Mouse (Mus musculus) megakaryocyte progenitor cell, adult 5-6 weeks (primary cell): ENCODE results near the gene Nemf. TPM values are rescaled to one million over a fixed set of nuclear protein-coding genes. Genes with fewer than 3 reads are reported as not detected.

ENCODE experiments used
- ATAC-seq: replicated peaks from 2 replicates; pipeline ENCODE4 v1.8.0; 2016; ENCODE audit warnings: mild to moderate bottlenecking, moderate TSS enrichment, inconsistent platforms; ENCODE audit not compliant: poor library complexity
- total RNA-seq, 2 experiments: library from RNA; stranded (forward) in 1 of 2; stranded (reverse) in 1 of 2; fragments of 157-497, 149-512 nt in 1 of 2; fragments of 200-1000 nt in 1 of 2; gene quantifications; 2 replicates each; pipeline versions ENCODE4 v1.2.3 to v1.2.4; 2015 to 2017

The Nemf gene
- total RNA-seq, 2 experiments from 2014 or later, result 76.9 to 80.0 TPM

GRCm38 (mm10) chr12:69267956-69268632 is 88.9 kb downstream of the Nemf start:
- no peak for ATAC-seq

- ATAC-seq, result no peak
Measured at GRCm38 (mm10) chr12:69265031-69265430, 91.9 kb downstream of the Nemf start.

GRCm38 (mm10) chr12:69262251-69262650 is 94.7 kb downstream of the Nemf start:
- no peak for ATAC-seq

Other genes starting within 250 kb of the Nemf start
- gene Rps29, start 198.0 kb downstream of the Nemf start, total RNA-seq (2015), result 2,352 and 2,382 TPM in 2 replicates
- 2,189 and 3,108 TPM in 2 replicates for gene Rps29, start 198.0 kb downstream of the Nemf start, total RNA-seq (2017)
- gene Lrr1, start 188.4 kb downstream of the Nemf start, total RNA-seq (2015), result 32.3 and 40.5 TPM in 2 replicates
- 11.6 and 17.9 TPM in 2 replicates for gene Lrr1, start 188.4 kb downstream of the Nemf start, total RNA-seq (2017)
- gene Rpl36al, start 173.1 kb downstream of the Nemf start, total RNA-seq (2015), result 1,035 and 1,112 TPM in 2 replicates
- 1,330 and 1,393 TPM in 2 replicates for gene Rpl36al, start 173.1 kb downstream of the Nemf start, total RNA-seq (2017)
- gene Mgat2, start 173.0 kb downstream of the Nemf start, total RNA-seq (2015), result 145 TPM in 2 replicates
- gene Mgat2, start 173.0 kb downstream of the Nemf start, total RNA-seq (2017), result 149 and 155 TPM in 2 replicates
- gene Gm49383, start 160.1 kb downstream of the Nemf start, total RNA-seq (2015), result 4.9 and 6.8 TPM in 2 replicates
- 31.7 and 39.3 TPM in 2 replicates for gene Gm49383, start 160.1 kb downstream of the Nemf start, total RNA-seq (2017)
- 6.0 and 6.3 TPM in 2 replicates for gene Dnaaf2, start 158.7 kb downstream of the Nemf start, total RNA-seq (2015)
- 5.3 and 7.5 TPM in 2 replicates for gene Dnaaf2, start 158.7 kb downstream of the Nemf start, total RNA-seq (2017)
- gene Gm49384, start 152.9 kb downstream of the Nemf start, total RNA-seq (2015), result 22.3 and 24.8 TPM in 2 replicates
- gene Gm49384, start 152.9 kb downstream of the Nemf start, total RNA-seq (2017), result 22.0 and 22.4 TPM in 2 replicates
- 65.0 and 70.8 TPM in 2 replicates for gene Pole2, start 129.0 kb downstream of the Nemf start, total RNA-seq (2015)
- 50.8 and 69.6 TPM in 2 replicates for gene Pole2, start 129.0 kb downstream of the Nemf start, total RNA-seq (2017)
- 3.6 and 4.0 TPM in 2 replicates for gene Klhdc1, start 116.0 kb downstream of the Nemf start, total RNA-seq (2015)
- gene Klhdc1, start 116.0 kb downstream of the Nemf start, total RNA-seq (2017), result 4.4 and 10.1 TPM in 2 replicates
- gene Klhdc2, start 60.5 kb downstream of the Nemf start, total RNA-seq (2015), result 61.9 and 66.9 TPM in 2 replicates
- 55.0 and 64.9 TPM in 2 replicates for gene Klhdc2, start 60.5 kb downstream of the Nemf start, total RNA-seq (2017)
- 89.6 and 90.6 TPM in 2 replicates for gene Arf6, start 15.0 kb upstream of the Nemf start, total RNA-seq (2015)
- gene Arf6, start 15.0 kb upstream of the Nemf start, total RNA-seq (2017), result 145 and 148 TPM in 2 replicates
- gene Gm9887, start 15.3 kb upstream of the Nemf start, total RNA-seq (2015), result not detected in 2 replicates
- gene Gm9887, start 15.3 kb upstream of the Nemf start, total RNA-seq (2017), result 1.5 TPM in 1 of 2 replicates, not detected in the other
- 15.0 and 15.3 TPM in 2 replicates for gene Vcpkmt, start 225.9 kb upstream of the Nemf start, total RNA-seq (2015)
- 10.5 and 17.5 TPM in 2 replicates for gene Vcpkmt, start 225.9 kb upstream of the Nemf start, total RNA-seq (2017)